Mouse (Mus musculus): ENCODE data around the gene Tbck.

The Tbck gene

GRCm38 (mm10) chr3:132683447-132684230 is at the start of gene Tbck:
TSS of gene Tbck (plus strand) at chr3:132684144.
- DNase-seq (ENCODE audit: low read depth, low spot score), result peak; percentile 77

GRCm38 (mm10) chr3:132637080-132637479 is 46.9 kb upstream of the Tbck start:
- no peak for DNase-seq (ENCODE audit: low read depth, low spot score)

- DNase-seq (ENCODE audit: low read depth, low spot score), result no peak
These were observed 39.9 kb upstream of the Tbck start for GRCm38 (mm10) chr3:132644071-132644470.

GRCm38 (mm10) chr3:132646814-132647213 is 37.1 kb upstream of the Tbck start:
- DNase-seq (ENCODE audit: low read depth, low spot score), result no peak

GRCm38 (mm10) chr3:132649368-132649767 is 34.6 kb upstream of the Tbck start:
- DNase-seq (ENCODE audit: low read depth, low spot score), result no peak

GRCm38 (mm10) chr3:132650191-132650590 is 33.8 kb upstream of the Tbck start:
- DNase-seq (ENCODE audit: low read depth, low spot score), result no peak

GRCm38 (mm10) chr3:132651776-132652175 is 32.2 kb upstream of the Tbck start:
- DNase-seq (ENCODE audit: low read depth, low spot score), result no peak

GRCm38 (mm10) chr3:132653959-132654358 is 30.0 kb upstream of the Tbck start:
- DNase-seq (ENCODE audit: low read depth, low spot score), result no peak

- DNase-seq (ENCODE audit: low read depth, low spot score), result no peak
These were observed 28.0 kb upstream of the Tbck start for GRCm38 (mm10) chr3:132655955-132656354.

GRCm38 (mm10) chr3:132677494-132677893 is 6.5 kb upstream of the Tbck start:
- no peak for DNase-seq (ENCODE audit: low read depth, low spot score)

- no peak for DNase-seq (ENCODE audit: low read depth, low spot score)
These were observed 436 bp downstream of the Tbck start, which contains the start of gene Aimp1 for GRCm38 (mm10) chr3:132684231-132684928. TSS of gene Aimp1 (minus strand) at chr3:132684370.

- no peak for DNase-seq (ENCODE audit: low read depth, low spot score)
These were observed 17.4 kb downstream of the Tbck start for GRCm38 (mm10) chr3:132701368-132701767.

- no peak for DNase-seq (ENCODE audit: low read depth, low spot score)
These were observed 20.3 kb downstream of the Tbck start for GRCm38 (mm10) chr3:132704216-132704615.

- no peak for DNase-seq (ENCODE audit: low read depth, low spot score)
These were observed 23.0 kb downstream of the Tbck start for GRCm38 (mm10) chr3:132706977-132707376.

GRCm38 (mm10) chr3:132713913-132714312 is 30.0 kb downstream of the Tbck start:
- no peak for DNase-seq (ENCODE audit: low read depth, low spot score)

- no peak for DNase-seq (ENCODE audit: low read depth, low spot score)
These were observed 33.4 kb downstream of the Tbck start for GRCm38 (mm10) chr3:132717316-132717715.

GRCm38 (mm10) chr3:132724326-132724725 is 40.4 kb downstream of the Tbck start:
- no peak for DNase-seq (ENCODE audit: low read depth, low spot score)

GRCm38 (mm10) chr3:132744287-132745146 is 60.6 kb downstream of the Tbck start:
- no peak for DNase-seq (ENCODE audit: low read depth, low spot score)

- peak; percentile 46 for DNase-seq (ENCODE audit: low read depth, low spot score)
These were observed 63.1 kb downstream of the Tbck start for GRCm38 (mm10) chr3:132747036-132747435.

GRCm38 (mm10) chr3:132747766-132748165 is 63.8 kb downstream of the Tbck start:
- no peak for DNase-seq (ENCODE audit: low read depth, low spot score)

GRCm38 (mm10) chr3:132748750-132749149 is 64.8 kb downstream of the Tbck start:
- DNase-seq (ENCODE audit: low read depth, low spot score), result no peak

- DNase-seq (ENCODE audit: low read depth, low spot score), result no peak
These were observed 68.8 kb downstream of the Tbck start for GRCm38 (mm10) chr3:132752772-132753171.
